Mouse (Mus musculus) heart, adult 2 months (tissue): Measurements from ENCODE around the gene Ip6k1.

ENCODE experiments used
- CTCF ChIP-seq: fragments of 200-600 bp; IDR thresholded peaks from 2 replicates; pipeline ENCODE4 v1.8.1; 2022; ENCODE audit warnings: antibody characterized with exemption, mild to moderate bottlenecking, moderate library complexity
- EP300 ChIP-seq: fragments of 200-500 bp; IDR thresholded peaks from 2 replicates; pipeline ENCODE4 v1.6.1; 2011; ENCODE audit warnings: low read depth, low read length, control low read depth; ENCODE audit not compliant: insufficient read depth

DNA sequence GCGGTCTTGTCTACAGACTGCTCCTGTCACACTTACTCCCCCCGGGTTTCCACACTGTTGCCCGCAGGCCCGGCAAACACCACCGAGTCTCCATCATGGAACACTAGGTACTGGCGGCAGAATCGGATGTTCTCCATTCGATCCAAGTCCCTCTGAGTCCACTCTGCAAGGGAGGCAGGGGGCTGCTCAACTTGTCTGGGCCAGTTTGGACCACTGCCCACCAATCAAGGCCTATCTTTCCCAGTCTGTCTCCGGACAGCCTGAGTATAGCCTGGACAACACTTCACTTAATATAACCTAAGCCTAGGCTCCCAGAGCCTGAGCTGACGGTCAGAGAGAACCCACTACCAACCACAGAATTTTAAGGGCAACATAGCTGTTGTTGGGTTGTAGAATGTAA, 91.3 kb downstream of the Ip6k1 start:
- no peak for TF ChIP-seq EP300
- no peak for TF ChIP-seq CTCF
